Mouse (Mus musculus) common myeloid progenitor, adult 5-6 weeks (primary cell): ENCODE measurements at regions not wholly inside any gene's neighbourhood (a gene's known extent, or its start where the extent isn't known, plus 50 kb on each side); places are given as distances from the start of the nearest gene placed in this dataset.
A peak's percentile ranks its signal among the peaks of the same experiment; 100 is the strongest.

Experiments
- ATAC-seq: replicated peaks from 2 replicates; pipeline ENCODE4 v1.8.0; 2016; ENCODE audit warnings: low read depth, mild to moderate bottlenecking, moderate TSS enrichment, inconsistent platforms; ENCODE audit not compliant: poor library complexity, severe bottlenecking

- ATAC-seq = no peak
Measured at GRCm38 (mm10) chr13:113736468-113736867, 57.8 kb upstream of the Arl15 start.

- ATAC-seq = no peak
Measured at GRCm38 (mm10) chr13:113735611-113736285, 58.6 kb upstream of the Arl15 start.

- ATAC-seq = no peak
Measured at GRCm38 (mm10) chr13:113734134-113734794, 60.0 kb upstream of the Arl15 start.

GRCm38 (mm10) chr13:113733734-113734133 is 60.6 kb upstream of the Arl15 start:
- ATAC-seq = no peak

- ATAC-seq = no peak
Measured at GRCm38 (mm10) chr13:113730776-113731400, 63.4 kb upstream of the Arl15 start.

- no peak for ATAC-seq
Measured at GRCm38 (mm10) chr13:113730062-113730775, 64.1 kb upstream of the Arl15 start.

GRCm38 (mm10) chr13:113729574-113729973 is 64.7 kb upstream of the Arl15 start:
- ATAC-seq = peak; percentile 63

- ATAC-seq = no peak
Measured at GRCm38 (mm10) chr13:113728111-113728510, 64.6 kb upstream of the Hspb3 start.

- ATAC-seq = no peak
Measured at GRCm38 (mm10) chr13:113724881-113725837, 61.7 kb upstream of the Hspb3 start.

- no peak for ATAC-seq
Measured at GRCm38 (mm10) chr13:113715231-113715630, 51.8 kb upstream of the Hspb3 start.

- no peak for ATAC-seq
Measured at GRCm38 (mm10) chr13:113713844-113714243, 50.4 kb upstream of the Hspb3 start.
